Mouse (Mus musculus): ENCODE results near the gene Cenpp.

Cenpp gene

DNA sequence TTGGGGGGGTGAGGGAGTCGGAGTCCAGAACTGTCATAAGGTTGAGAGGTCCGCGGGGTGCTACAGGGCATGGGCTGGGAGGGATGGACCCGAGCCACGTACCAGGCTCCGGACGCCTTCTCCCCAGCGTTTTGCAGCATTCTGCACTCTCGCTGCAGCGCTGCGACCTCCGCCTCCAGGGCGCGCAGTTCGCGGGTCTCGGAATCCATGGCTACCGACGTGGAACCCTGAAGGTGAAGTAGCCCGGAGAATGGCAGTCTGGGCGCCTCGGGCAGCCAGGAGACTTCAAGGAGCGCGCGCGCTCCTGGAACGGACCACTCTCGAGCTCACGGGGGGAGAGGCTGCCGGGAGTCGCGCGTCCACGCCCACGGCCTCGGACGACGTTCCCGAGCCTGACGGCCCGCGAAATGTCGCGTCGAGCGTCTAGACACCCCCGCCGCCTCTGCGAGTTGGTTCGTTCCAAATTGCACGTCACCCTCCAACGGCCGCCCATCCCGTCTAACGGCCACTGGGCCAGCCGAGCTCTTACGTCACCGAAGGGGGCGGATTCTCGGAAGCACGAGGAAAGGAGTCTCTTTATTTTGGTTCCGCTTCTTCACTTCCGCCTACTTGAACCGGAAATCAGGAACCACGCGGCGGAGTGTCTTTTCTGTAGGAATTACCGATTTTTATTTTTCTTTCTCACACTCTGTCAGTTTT lies at the start of gene Cenpp, which contains the start of gene Nol8:
Cenpp (minus strand) TSS at position 305 of the 699 bp plus-strand sequence.
Nol8 (plus strand) TSS at position 598 of the 699 bp plus-strand sequence.
- peak; percentile 100 for DNase-seq

DNA sequence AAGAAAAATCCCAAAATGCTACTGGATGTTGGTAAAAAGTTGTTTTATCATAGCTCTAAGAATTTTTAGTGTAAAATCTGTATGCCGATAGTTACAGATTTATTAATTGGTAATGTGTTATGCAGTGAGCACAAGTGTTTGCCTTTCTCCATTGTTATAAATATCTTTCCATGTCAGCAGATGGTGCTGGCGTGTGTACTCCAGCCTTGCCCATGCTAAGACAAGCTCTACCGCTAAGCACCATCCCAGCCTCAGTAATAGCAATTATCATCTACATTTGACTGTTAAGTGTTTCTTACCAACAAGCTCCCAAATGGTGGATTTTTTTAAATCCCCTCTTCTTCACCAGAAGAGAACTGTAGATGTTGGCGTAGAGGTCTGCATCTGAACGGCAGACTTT lies 38.5 kb upstream of the Cenpp start:
- DNase-seq = no peak

DNA sequence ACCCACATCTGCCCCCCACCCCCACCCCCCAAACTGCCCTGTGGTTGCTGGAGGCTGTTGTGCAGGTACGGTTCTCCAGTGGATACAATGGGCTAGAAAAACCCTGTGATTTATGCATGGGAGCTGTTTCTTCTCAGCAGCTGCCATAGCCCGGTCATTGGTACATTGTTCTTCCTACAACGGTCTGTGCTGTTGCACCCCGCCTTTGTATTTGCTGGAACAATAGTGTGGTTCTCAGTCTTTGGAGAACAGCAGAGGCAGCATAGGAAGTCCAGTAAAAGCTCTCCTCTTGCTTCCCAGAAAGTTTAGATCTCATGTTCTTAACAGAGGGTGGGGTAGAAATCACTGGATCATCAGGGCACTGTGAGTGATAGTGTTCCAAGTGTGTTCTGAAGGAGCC lies 31.7 kb upstream of the Cenpp start:
- no peak for DNase-seq

DNA sequence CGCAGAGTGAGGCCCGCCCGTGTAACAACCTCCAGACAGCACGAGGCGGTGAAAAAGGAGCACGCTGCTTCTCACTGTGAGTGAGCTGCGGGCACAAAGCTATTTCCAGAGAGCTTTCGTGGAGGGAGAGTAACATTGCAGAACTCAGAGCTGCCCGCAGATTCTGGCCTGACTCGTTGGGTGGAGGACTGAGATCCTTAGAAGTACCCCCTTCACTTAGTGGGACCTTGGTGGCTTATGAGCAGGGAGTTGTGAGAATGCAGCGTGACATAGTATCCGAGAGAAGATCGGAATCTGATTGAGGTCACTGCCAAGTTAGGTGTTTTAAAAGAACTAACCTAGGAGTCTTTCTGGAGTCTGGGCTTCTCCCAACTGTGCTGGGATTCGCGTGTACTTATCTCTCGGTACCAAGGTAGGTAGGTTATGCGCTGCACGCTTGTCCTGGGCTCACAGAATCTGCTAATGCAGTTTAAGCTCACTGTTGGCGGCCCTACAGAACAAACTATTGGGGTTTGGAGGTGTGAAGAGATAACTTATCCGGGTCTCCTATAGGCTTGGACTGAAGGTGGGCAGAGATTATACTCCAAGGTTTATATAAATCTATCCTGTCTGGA lies 29.8 kb upstream of the Cenpp start:
- DNase-seq = peak; percentile 9

DNA sequence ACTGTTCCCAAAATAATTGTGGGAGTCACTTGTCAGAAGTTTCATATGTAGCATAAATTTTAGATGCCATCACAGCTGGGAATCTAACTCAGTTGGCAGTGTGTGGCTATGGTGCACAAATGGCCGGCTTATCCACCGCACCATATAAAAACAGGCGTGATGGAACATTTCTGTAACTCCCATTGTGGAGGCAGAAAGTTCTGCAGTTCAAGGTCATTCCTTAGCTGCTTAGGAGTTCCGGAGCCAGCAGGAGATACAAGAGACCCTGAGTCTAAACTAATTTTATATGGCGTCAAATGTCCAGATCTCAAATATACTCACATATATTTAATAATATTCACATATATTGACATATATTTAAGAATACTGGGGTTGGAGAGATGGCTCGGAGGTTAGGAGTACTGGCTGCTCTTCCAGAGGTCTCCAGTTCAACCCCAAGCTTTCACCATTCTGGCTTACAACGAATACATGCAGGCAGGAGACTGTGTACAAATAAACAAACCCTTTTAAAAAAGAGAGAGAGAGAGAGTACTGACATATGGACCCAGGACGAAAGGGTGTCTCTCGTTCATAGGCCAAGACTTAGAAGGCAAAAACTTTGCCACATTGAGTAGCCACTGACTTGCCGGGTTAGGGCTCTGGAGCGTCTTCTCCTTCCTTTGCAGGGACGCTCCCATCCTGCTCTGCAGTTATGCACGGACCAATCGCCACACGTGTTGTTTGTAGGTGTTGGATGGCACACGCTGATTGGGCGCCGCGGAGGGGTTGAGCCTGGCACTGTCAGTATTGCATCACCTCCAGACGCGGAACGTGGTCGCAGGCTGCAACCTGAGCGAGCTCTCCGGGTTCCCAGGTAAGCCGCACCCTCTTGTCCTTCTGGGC lies 29.0 kb upstream of the Cenpp start, which contains the start of gene Iars:
Iars (plus strand) TSS at position 750 of the 882 bp plus-strand sequence.
- peak; percentile 98 for DNase-seq

DNA sequence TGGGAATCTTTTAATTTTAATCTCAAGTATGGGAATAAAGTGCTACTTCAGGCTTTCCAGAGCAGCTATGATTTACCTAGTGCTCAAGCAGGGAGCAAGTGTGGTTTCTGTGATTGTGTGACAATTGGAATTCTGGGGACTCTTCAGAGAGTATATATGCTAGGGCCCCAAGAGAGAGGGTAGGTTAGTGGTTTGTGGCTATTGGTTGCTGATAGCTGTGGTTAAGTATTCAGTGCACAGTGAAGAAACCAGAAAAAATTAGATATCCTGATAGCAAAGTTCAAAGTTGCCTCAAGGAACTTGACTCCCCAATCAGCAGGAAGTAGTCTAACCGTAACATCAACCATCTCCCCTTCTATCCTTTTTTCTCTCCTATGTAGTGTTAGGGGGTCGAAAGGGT lies 25.2 kb upstream of the Cenpp start:
- DNase-seq = no peak

DNA sequence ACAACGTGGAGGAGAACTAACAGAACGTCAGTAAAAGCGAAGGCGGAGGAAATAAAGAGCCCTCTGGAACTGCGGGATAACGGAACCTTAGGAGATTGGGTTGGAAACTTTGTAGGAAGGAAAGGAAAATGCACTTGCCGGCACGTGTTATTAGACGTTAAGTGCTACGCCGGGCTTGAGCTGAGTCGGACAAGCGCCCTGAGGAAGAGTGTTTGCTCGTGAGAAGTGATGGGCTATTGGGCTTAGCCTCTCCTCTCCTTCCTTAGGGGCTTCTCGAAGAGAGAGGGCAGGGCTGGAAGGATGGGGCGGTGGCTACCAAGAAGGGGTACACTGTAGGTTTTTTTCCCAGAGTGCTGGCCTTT lies 576 bp upstream of the Cenpp start:
- DNase-seq = peak; percentile 59

DNA sequence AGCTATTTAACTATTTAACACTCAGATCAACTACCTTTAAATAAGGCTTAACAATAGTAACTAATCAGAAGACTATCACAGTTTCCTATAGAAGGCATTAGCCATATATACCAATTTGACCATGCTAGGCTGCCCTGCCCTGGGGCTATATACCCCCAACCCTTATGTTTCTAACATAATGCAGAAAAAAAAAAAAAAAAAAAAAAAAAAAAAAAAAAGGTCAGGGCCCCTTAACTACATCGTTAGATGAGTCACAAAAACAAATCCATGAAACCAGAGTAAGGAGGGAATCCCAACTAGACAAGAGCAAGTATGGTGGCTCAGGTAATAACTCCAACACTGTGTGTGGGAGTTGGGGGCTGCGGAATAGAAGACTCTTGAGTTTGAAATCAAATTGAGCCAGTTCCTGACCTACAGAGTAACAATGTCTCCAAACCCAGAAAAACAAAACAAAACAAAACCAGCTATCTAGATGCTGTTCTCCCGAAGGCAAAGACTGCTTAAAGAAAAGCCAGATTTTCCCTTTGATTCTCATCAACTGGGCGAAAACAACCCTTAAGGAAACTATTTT lies 719 bp downstream of the Cenpp start:
- no peak for DNase-seq

DNA sequence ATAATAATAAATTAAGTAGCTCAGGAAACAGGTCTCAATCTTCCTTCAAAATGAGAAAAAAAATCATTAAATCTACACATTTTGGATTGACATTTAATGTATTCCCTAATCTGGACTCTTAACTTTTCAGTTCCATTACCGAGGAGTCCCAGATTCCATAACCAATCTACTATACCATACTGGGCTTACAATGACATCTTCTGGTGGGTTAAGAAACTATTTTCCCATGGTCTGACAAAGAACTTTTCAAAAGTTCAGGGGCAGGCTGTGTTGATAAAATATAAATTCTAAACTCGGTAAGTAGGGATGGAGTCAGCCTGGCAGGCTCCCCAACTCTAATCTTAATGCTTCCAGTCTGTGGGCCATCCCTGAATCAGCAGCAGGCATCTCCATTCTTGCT lies 1.4 kb downstream of the Cenpp start:
- no peak for DNase-seq

DNA sequence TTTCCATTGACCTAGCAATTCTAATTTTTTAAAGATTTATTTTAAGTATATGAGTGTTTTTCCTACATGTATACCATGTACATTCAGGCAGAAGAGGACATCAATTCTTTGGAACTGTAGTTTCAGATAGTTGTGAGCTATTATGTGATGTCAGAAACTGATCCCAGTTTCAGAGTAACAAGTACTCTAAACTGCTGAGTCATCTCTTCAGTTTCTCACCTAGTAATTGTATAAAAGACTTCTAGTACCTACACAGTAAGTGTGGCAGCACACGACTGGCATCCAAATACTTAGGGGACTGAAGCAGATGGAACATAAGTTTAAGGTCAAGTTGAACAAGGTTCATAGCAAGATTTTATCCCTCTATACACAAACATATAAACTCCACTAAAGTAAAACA lies 6.6 kb downstream of the Cenpp start:
- no peak for DNase-seq

DNA sequence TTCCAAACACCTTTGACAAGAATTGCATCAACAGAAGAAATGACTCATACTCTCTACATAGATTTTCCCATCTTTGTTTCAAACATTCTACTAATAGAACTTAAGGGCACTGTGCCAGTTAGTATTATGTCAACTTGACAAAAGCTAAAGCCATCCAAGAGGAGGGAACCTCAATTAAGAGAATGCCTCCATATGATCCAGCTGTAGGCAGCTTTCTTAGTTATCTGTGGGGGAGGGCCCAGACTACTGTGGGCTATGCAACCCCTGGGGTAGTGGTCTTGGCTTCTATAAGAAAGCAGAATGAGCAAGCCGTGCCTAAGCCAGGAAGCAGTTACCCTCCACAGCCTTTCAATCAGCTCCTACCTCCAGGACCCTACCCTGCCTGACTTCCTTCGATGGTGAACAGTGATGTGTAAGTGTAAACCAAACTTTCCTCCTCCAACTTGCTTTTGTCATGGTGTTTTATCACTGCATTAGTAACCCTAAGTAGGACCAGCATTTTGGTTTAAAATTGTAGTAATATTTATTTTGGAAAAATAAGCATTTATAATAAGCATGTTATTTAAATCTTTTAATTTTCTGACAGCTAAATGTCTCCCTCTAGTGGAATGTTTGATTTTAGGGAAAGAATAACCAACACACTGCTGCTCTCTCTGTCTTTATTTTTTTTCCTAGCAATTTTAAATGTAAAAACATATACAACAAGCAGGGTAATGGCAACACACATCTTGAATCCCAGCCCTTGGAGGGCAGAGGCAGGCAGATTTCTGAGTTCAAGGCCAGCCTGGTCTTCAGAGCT lies 7.7 kb downstream of the Cenpp start:
- no peak for DNase-seq

DNA sequence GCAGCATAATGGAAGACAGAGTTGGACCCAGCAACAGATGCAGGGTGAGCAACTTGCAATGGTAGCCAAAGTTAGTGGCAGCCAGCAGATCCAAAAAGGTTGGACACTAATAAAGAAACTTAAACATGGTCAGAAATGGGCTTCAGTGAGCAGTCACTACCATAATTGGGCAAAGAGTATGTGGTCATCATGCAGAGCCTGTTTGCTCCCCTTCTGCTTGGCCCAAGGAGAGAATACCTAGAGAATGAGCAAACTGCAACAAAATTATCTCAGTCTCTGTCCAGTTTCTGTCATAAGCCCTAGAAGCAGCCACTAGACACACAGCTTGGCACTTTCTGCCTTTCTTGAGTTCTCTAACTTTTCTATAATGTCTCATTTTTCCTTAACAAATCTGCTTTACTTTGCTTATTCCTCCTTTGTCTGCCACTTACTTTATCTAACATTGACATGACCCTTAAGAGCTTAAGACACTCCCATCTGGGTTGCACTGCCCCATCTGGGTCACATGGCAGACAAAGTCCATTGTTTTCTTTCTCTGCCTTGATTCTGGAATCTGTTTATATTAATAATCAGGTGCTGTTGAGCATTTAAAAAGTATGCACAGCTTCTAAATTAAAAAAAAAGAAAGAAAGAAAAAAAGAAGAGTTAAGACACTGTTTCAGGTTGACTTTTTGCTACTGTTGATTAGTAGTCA lies 8.8 kb downstream of the Cenpp start:
- DNase-seq = no peak

DNA sequence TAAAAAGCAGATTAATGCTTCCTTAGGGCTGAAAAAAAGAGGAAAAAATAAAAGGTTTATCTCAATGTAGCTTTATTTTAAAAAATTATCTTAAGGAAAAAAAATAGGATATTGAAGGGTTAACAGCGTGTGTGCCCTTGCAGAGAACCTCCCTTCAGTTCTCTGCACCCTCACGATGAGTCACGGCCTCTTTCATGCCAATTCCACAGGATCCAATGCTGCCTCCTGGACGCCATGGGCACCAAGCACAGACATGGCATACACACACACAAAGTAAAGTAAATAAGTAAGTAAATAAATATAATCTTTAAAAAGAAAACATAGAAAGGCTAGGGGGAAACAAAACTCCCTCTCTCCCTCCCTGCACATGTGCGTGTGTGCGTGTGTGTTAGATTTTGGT lies 9.9 kb downstream of the Cenpp start:
- DNase-seq = no peak

DNA sequence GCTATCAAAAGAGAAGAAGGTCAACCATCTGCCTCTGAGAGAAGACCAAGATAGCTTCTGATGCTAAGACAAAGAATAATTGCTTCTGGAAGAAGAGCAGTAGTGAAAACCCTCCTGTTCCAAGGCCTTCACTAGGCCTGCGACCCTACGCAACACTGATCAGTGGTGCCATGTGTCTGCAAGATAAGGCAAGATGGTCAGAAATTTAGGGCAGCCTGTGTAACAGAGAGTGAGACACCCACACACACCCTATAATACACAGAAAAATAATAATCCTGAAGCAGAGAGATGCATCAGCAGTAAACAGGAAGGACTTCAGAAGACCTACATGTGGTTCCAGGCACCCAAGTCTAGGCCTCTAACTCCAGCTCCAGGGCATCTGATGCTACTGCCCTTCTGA lies 12.6 kb downstream of the Cenpp start:
- DNase-seq = no peak

DNA sequence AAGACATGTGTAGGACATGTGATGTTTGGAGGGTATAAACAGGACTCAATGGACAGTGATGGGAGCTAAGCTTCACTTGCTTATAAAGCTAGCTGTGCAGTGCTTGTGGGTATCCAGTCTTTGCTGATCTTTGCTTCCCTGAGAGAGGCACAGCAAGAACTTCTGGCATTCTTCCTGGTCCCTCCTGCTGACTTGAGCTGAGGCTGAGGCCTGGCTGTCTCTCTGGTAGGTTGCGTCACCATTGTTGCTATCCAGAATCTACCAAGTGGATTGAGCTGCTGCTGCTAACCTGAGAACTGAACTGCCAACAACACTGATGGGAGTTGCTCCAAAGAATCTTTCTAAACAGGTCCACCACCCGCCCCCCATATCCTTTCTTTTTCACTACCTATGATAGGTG lies 23.5 kb downstream of the Cenpp start:
- no peak for DNase-seq

DNA sequence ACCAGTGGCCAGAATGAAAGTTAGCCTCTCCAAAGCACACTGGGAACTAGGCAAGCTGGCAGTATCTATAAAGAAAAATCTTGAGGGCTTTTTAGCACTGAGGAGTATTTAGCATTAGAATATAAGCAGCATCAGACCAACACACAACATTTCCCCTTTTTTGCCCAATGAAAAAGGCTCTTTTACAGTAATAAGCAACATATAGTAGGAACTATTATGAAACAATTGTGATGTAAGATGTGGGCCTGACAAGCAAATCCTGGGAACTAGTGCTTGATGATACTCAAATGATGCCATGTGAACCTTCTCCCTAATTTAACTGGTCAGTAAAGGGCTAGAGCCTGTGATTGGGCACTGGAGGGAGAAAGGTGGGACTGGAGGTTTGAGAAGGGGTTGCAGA lies 24.4 kb downstream of the Cenpp start:
- no peak for DNase-seq

DNA sequence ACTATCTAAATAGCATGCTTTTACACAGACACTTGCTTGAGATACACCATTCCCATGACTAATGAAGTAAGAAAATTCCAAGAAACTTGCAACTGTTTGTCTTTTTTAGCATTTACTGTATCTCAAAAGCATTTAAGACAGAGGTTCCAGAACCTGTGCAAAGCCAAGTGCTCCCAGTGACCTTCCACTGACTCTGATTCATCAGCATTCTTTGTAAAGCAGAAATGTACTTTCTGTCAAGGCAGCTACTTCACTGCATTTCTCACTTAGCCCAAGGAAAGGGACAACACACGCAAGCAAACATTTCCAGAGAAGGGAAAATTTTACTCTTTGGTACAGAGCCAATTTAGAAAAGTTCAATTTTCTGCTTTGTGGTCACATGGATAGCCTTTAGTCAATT lies 29.4 kb downstream of the Cenpp start:
- no peak for DNase-seq

DNA sequence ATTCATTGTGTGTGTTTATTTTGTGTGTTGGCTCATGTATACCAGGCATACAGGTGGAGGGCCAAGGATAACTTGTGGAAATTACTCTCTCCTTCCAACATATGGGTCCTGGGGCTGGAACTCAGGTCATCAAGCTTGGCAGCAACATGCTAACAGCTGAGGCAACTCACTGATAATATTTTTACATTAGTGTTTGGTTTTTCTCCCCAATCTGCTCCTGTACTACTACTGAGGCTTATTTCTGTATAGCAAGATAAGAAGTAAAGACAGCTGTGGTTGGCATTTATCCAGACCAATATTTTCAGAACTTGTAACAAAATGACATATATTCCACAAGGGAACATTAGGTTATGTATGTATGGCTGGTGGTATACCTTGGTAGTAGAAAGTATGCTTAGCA lies 34.2 kb downstream of the Cenpp start:
- no peak for DNase-seq

DNA sequence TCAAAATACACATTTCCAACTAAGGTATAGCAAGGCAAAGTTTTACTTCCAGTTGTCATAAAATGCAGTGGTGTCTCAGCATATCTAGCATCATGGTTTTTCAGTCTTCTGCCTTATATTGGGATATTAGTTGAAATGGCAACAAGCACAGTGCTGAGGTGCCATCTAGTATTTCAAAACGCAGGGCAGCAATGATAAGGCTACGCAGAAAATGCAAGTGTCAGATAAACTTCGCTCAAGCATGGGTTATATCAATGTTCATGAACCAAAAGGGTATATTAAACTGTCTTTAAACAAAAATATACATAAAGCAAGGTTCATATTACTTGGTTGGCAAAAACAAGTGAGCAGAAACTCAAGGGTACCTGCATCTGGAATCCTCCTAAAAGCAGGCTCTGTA lies 35.6 kb downstream of the Cenpp start:
- DNase-seq = no peak

DNA sequence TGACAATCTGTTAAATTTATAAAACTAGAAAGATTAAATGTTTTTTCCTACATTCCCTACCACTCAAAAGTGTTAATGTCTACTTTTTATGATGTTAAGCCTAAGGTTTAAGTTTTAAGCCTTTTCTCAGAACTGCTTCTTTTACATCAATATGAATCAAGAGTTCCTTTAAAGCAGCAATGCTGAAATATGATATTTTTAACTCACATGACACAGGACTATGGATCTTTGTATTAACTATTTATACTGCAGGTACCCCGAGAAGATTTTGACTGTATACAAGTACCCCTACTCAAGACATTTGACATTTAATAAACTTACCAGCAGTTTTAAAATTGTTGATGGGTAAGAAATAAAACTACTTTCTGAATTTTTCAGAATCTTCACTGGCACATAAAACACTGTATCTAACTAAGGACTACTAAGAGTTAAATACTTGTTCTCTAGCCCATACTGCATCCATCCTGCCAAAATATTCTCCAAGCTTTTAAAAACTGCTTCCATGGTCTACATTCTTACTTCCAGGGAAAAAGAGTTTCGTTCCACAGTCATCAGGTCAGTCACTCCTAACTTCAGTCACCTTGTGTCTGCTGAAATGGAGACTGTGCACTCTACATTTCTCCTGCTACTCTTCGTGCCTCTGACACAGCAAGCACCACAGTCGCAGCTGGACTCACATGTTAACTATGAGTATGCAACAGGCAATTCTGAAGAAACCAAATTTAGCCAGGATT lies 43.8 kb downstream of the Cenpp start:
- no peak for DNase-seq

DNA sequence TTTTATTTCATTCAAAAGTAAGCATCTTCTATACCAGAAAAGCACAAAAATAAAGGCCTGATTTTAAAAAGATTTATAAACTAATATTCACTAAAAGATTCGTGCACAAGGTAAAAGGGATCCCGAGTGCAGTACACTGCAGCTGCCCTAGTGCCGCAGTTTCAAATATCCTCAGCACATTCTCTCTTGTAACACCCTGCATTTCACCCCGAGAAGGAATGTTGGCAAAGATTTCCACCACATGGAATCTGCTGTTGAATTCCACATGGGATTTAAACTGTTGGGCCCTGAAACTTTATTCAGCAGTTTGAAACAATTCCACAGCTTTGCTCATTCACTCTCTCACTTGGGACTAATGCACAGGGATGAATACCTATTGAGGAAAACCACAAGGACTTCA lies 44.9 kb downstream of the Cenpp start, which contains the start of gene Ogn:
Ogn (plus strand) TSS at position 333 of the 400 bp plus-strand sequence.
- no peak for DNase-seq
